Mouse (Mus musculus) brain, embryonic 14.5 days (tissue): ENCODE measurements around the gene Tmem30a. TPM values are rescaled to one million over a fixed set of nuclear protein-coding genes. Genes with fewer than 3 reads are reported as not detected.

Source experiments
- DNase-seq: peaks from one replicate; pipeline ENCODE4 v3.0.0-alpha.2; 2011; ENCODE audit warnings: low read depth
- CTCF ChIP-seq: fragments of 200-500 bp; IDR thresholded peaks from 2 replicates; pipeline ENCODE4 v1.5.1; 2012; ENCODE audit warnings: inconsistent platforms, mild to moderate bottlenecking, moderate library complexity, borderline replicate concordance; ENCODE audit not compliant: insufficient read depth, insufficient read length; ENCODE audit errors: extremely low read depth
- POLR2A ChIP-seq: fragments of 200-500 bp; IDR thresholded peaks from 2 replicates; pipeline ENCODE4 v1.6.1; 2012; ENCODE audit warnings: mild to moderate bottlenecking, inconsistent platforms, borderline replicate concordance; ENCODE audit not compliant: poor library complexity, insufficient read depth, insufficient read length, severe bottlenecking; ENCODE audit errors: extremely low read depth
- polyA plus RNA-seq: library from polyadenylated mRNA; depleted of rRNA; stranded (reverse); fragments of >200 nt; gene quantifications from 2 replicates; pipeline ENCODE4 v1.2.3, GENCODE M21; 2012; rRNA removed

The Tmem30a gene
- polyA plus RNA-seq, 1 experiment, result 53.3 TPM

- DNase-seq, result peak; percentile 87
- peak; percentile 68; the same call in 1 of the 2 replicates for TF ChIP-seq CTCF
- no peak for TF ChIP-seq POLR2A
Observed at GRCm38 (mm10) chr9:79721056-79721455, 72.3 kb downstream of the Tmem30a start.

- TF ChIP-seq CTCF, result no peak
- peak; percentile 4 for DNase-seq
Observed at GRCm38 (mm10) chr9:79720143-79720542, 73.2 kb downstream of the Tmem30a start.

GRCm38 (mm10) chr9:79719451-79719850 lies 73.9 kb downstream of the Tmem30a start:
- DNase-seq, result peak; percentile 55
- no peak for TF ChIP-seq POLR2A
- TF ChIP-seq CTCF, result no peak

Other genes starting within 250 kb of the Tmem30a start
- 13.5 and 25.7 TPM in 2 replicates for gene Col12a1, start 74.7 kb downstream of the Tmem30a start, polyA plus RNA-seq
- gene Cox7a2, start 33.6 kb downstream of the Tmem30a start, polyA plus RNA-seq, result 446 and 566 TPM in 2 replicates
- gene Filip1, start 219.3 kb upstream of the Tmem30a start, polyA plus RNA-seq, result 1.4 and 3.3 TPM in 2 replicates